Mouse (Mus musculus): Measurements from ENCODE around the gene Xrcc5. TPM values are rescaled to one million over a fixed set of nuclear protein-coding genes. Genes with fewer than 3 reads are reported as not detected.

Gene Xrcc5
- polyA plus RNA-seq, 1 experiment = 13.3 TPM

GRCm38 (mm10) chr1:72306679-72307181 lies 491 bp upstream of the Xrcc5 start:
- Histone ChIP-seq H3K27me3 (ENCODE audit: control insufficient read depth, insufficient read depth, low read length) (no peaks in the 10 kb centered on the region), H3K4me3 (replicated peaks; ENCODE audit: insufficient read depth, low read depth, low read length) (peak overlapping the region; percentile 99), H3K27ac (ENCODE audit: insufficient read depth, low read length) (no peak overlapping the region), H3K4me1 (ENCODE audit: control insufficient read depth, insufficient read depth, low read length) (no peaks in the 10 kb centered on the region)
- DNase-seq = peak in 1 of 2 experiments; percentile 60
- WGBS = 2% methylated on average over 11 of the region's 11 CpGs
- TF ChIP-seq POLR2A (IDR thresholded peaks at IDR 0.05; ENCODE audit: borderline replicate concordance, insufficient read depth, low read length) = no peak
- TF ChIP-seq CTCF (IDR thresholded peaks at IDR 0.05; ENCODE audit: borderline replicate concordance, insufficient read depth, low read depth, low read length) = peak; percentile 48; the same call in 1 of the 2 replicates

GRCm38 (mm10) chr1:72308919-72309318 lies 1.7 kb downstream of the Xrcc5 start:
- WGBS = 45% methylated on average over 4 of the region's 4 CpGs
- Histone ChIP-seq H3K4me1 (ENCODE audit: control insufficient read depth, insufficient read depth, low read length) (no peaks in the 10 kb centered on the region), H3K4me3 (replicated peaks; ENCODE audit: insufficient read depth, low read depth, low read length) (no peak overlapping the region), H3K27me3 (ENCODE audit: control insufficient read depth, insufficient read depth, low read length) (no peaks in the 10 kb centered on the region), H3K27ac (ENCODE audit: insufficient read depth, low read length) (no peak overlapping the region)
- TF ChIP-seq CTCF (IDR thresholded peaks at IDR 0.05; ENCODE audit: borderline replicate concordance, insufficient read depth, low read depth, low read length) (no peak), POLR2A (IDR thresholded peaks at IDR 0.05; ENCODE audit: borderline replicate concordance, insufficient read depth, low read length) (no peak)
- no peak for DNase-seq

- WGBS = 79% methylated on average over 6 of the region's 6 CpGs
- no peaks in the 10 kb centered on the region for H3K4me1 ChIP-seq (ENCODE audit: control insufficient read depth, insufficient read depth, low read length)
- DNase-seq = no peak
- no peaks in the 10 kb centered on the region for H3K27me3 ChIP-seq (ENCODE audit: control insufficient read depth, insufficient read depth, low read length)
- H3K27ac ChIP-seq (ENCODE audit: insufficient read depth, low read length) = no peak overlapping the region
- no peak for TF ChIP-seq CTCF (IDR thresholded peaks at IDR 0.05; ENCODE audit: borderline replicate concordance, insufficient read depth, low read depth, low read length)
- TF ChIP-seq POLR2A (IDR thresholded peaks at IDR 0.05; ENCODE audit: borderline replicate concordance, insufficient read depth, low read length) = no peak
- H3K4me3 ChIP-seq (replicated peaks; ENCODE audit: insufficient read depth, low read depth, low read length) = no peak overlapping the region
Observed at GRCm38 (mm10) chr1:72309744-72310424, 2.7 kb downstream of the Xrcc5 start.

GRCm38 (mm10) chr1:72312701-72313398 lies 5.6 kb downstream of the Xrcc5 start:
- no peaks in the 10 kb centered on the region for H3K4me1 ChIP-seq (ENCODE audit: control insufficient read depth, insufficient read depth, low read length)
- no peak overlapping the region for H3K27ac ChIP-seq (ENCODE audit: insufficient read depth, low read length)
- no peak overlapping the region for H3K4me3 ChIP-seq (replicated peaks; ENCODE audit: insufficient read depth, low read depth, low read length)
- no peak for DNase-seq
- WGBS = 90% methylated on average over 9 of the region's 9 CpGs
- no peaks in the 10 kb centered on the region for H3K27me3 ChIP-seq (ENCODE audit: control insufficient read depth, insufficient read depth, low read length)
- no peak for TF ChIP-seq CTCF (IDR thresholded peaks at IDR 0.05; ENCODE audit: borderline replicate concordance, insufficient read depth, low read depth, low read length)
- TF ChIP-seq POLR2A (IDR thresholded peaks at IDR 0.05; ENCODE audit: borderline replicate concordance, insufficient read depth, low read length) = no peak

GRCm38 (mm10) chr1:72313399-72314039 lies 6.3 kb downstream of the Xrcc5 start:
- no peaks in the 10 kb centered on the region for H3K4me1 ChIP-seq (ENCODE audit: control insufficient read depth, insufficient read depth, low read length)
- TF ChIP-seq POLR2A (IDR thresholded peaks at IDR 0.05; ENCODE audit: borderline replicate concordance, insufficient read depth, low read length) (no peak), CTCF (IDR thresholded peaks at IDR 0.05; ENCODE audit: borderline replicate concordance, insufficient read depth, low read depth, low read length) (no peak)
- 80% methylated on average over 5 of the region's 5 CpGs for WGBS
- DNase-seq = peak in 1 of 2 experiments; percentile 46
- H3K27me3 ChIP-seq (ENCODE audit: control insufficient read depth, insufficient read depth, low read length) = no peaks in the 10 kb centered on the region
- H3K4me3 ChIP-seq (replicated peaks; ENCODE audit: insufficient read depth, low read depth, low read length) = no peak overlapping the region
- no peak overlapping the region for H3K27ac ChIP-seq (ENCODE audit: insufficient read depth, low read length)

GRCm38 (mm10) chr1:72315447-72315846 lies 8.2 kb downstream of the Xrcc5 start:
- WGBS = 88% methylated on average over 4 of the region's 4 CpGs
- no peaks in the 10 kb centered on the region for H3K4me1 ChIP-seq (ENCODE audit: control insufficient read depth, insufficient read depth, low read length)
- no peak for DNase-seq
- no peak overlapping the region for H3K27ac ChIP-seq (ENCODE audit: insufficient read depth, low read length)
- H3K4me3 ChIP-seq (replicated peaks; ENCODE audit: insufficient read depth, low read depth, low read length) = no peak overlapping the region
- TF ChIP-seq POLR2A (IDR thresholded peaks at IDR 0.05; ENCODE audit: borderline replicate concordance, insufficient read depth, low read length) (no peak), CTCF (IDR thresholded peaks at IDR 0.05; ENCODE audit: borderline replicate concordance, insufficient read depth, low read depth, low read length) (no peak)
- H3K27me3 ChIP-seq (ENCODE audit: control insufficient read depth, insufficient read depth, low read length) = no peaks in the 10 kb centered on the region

- H3K27me3 ChIP-seq (ENCODE audit: control insufficient read depth, insufficient read depth, low read length) = no peaks in the 10 kb centered on the region
Observed at GRCm38 (mm10) chr1:72316409-72316808, 9.2 kb downstream of the Xrcc5 start.

More at GRCm38 (mm10) chr1:72316409-72316808, 9.2 kb downstream of the Xrcc5 start:
- Histone ChIP-seq H3K4me1 (ENCODE audit: control insufficient read depth, insufficient read depth, low read length) (no peaks in the 10 kb centered on the region), H3K4me3 (replicated peaks; ENCODE audit: insufficient read depth, low read depth, low read length) (no peak overlapping the region), H3K27ac (ENCODE audit: insufficient read depth, low read length) (no peak overlapping the region)
- WGBS = 81% methylated on average over 8 of the region's 8 CpGs
- DNase-seq = no peak
- TF ChIP-seq POLR2A (IDR thresholded peaks at IDR 0.05; ENCODE audit: borderline replicate concordance, insufficient read depth, low read length) = no peak
- TF ChIP-seq CTCF (IDR thresholded peaks at IDR 0.05; ENCODE audit: borderline replicate concordance, insufficient read depth, low read depth, low read length) = no peak
